30 mouse cellular contexts compared by ENCODE assay signal in genomic region chr5:73403311-73404068, GRCm38 (mm10). TPM values are rescaled to one million over a fixed set of nuclear protein-coding genes. Genes with fewer than 3 reads are reported as not detected.
"Had no signal": no experiment of that assay in that cellular context is flagged by ENCODE, and none has a peak within 500 bp of the region (broad histone marks: within the 10 kb centered on the region; RNA-seq: fewer than 3 reads in every experiment).

No protein-coding gene starts in this region.

- H3K4me2 ChIP-seq: heart, embryonic 11.5 days; heart, embryonic 13.5 days; heart, embryonic 15.5 days; hindbrain, embryonic 12.5 days; hindbrain, embryonic 15.5 days; kidney, embryonic 15.5 days; limb, embryonic 12.5 days; liver, embryonic 11.5 days; liver, embryonic 13.5 days; liver, embryonic 15.5 days had no signal

- H3K4me1 ChIP-seq: liver, embryonic 13.5 days; liver, embryonic 15.5 days had no signal

- ATAC-seq: hindbrain, postnatal 0 days; intestine, embryonic 16.5 days had no signal

- H3K9me3 ChIP-seq: heart, embryonic 13.5 days; heart, embryonic 15.5 days; hindbrain, embryonic 10.5 days; hindbrain, embryonic 12.5 days; hindbrain, embryonic 15.5 days; kidney, embryonic 15.5 days; limb, embryonic 10.5 days; limb, embryonic 12.5 days; liver, embryonic 13.5 days; liver, embryonic 15.5 days had no signal

- DNase-seq: gastrocnemius, adult 2 months; gastrocnemius, postnatal 10 days; gastrocnemius, postnatal 25 days; heart, adult 2 months; heart, postnatal 14 days; heart, postnatal 4 days; kidney, adult 11 months; kidney, adult 2 months; kidney, adult 9 months; kidney, postnatal 10 days; kidney, postnatal 25 days; kidney, postnatal 4 days; liver; liver, embryonic 13.5 days had no signal

- H3K4me3 ChIP-seq: gastrocnemius, adult 2 months; heart, adult 2 months; heart, embryonic 13.5 days; heart, embryonic 15.5 days; hindbrain, embryonic 10.5 days; hindbrain, embryonic 12.5 days; hindbrain, embryonic 15.5 days; kidney, embryonic 15.5 days; layer of hippocampus, adult 2 months; left cerebral cortex, adult 2 months; limb, embryonic 10.5 days; limb, embryonic 12.5 days; liver, embryonic 13.5 days; liver, embryonic 15.5 days had no signal

- H3K27ac ChIP-seq: gastrocnemius, adult 2 months; heart, adult 2 months; heart, embryonic 13.5 days; heart, embryonic 15.5 days; hindbrain, embryonic 10.5 days; hindbrain, embryonic 12.5 days; hindbrain, embryonic 15.5 days; hindbrain, postnatal 0 days; kidney, embryonic 15.5 days; layer of hippocampus, adult 2 months; left cerebral cortex, adult 2 months; limb, embryonic 10.5 days; limb, embryonic 12.5 days; liver, embryonic 13.5 days; liver, embryonic 15.5 days had no signal

- H3K36me3 ChIP-seq: heart, embryonic 13.5 days; heart, embryonic 15.5 days; hindbrain, embryonic 10.5 days; hindbrain, embryonic 12.5 days; hindbrain, embryonic 15.5 days; kidney, embryonic 15.5 days; limb, embryonic 10.5 days; limb, embryonic 12.5 days; liver, embryonic 13.5 days; liver, embryonic 15.5 days had no signal

- H3K9ac ChIP-seq: heart, embryonic 13.5 days; heart, embryonic 15.5 days; hindbrain, embryonic 12.5 days; hindbrain, embryonic 15.5 days; kidney, embryonic 15.5 days; limb, embryonic 12.5 days; liver, embryonic 13.5 days; liver, embryonic 15.5 days had no signal

RNA-seq across cellular contexts. Expression of gene Cwh43, which starts 2.4 kb away (rescaled TPM):
- total RNA-seq: gastrocnemius, adult 2 months; gastrocnemius, postnatal 10 days; gastrocnemius, postnatal 25 days; granulocyte monocyte progenitor cell, adult 5-6 weeks; heart, adult 2 months; heart, postnatal 14 days; heart, postnatal 4 days had no signal
- polyA plus RNA-seq: heart, adult 2 months; heart, embryonic 11.5 days; heart, embryonic 13.5 days; heart, embryonic 15.5 days; hindbrain, embryonic 10.5 days; hindbrain, embryonic 12.5 days; limb, embryonic 10.5 days; limb, embryonic 12.5 days; liver, embryonic 11.5 days; liver, embryonic 13.5 days; liver, embryonic 15.5 days had no signal
